Mouse (Mus musculus): Measurements from ENCODE around the gene Olfr766-ps1.
"Not testable (repeated sequence)": the region's sequence is repeated elsewhere in the genome, so short reads cannot be mapped to it uniquely, and the experiment has no call there.

Olfr766-ps1 gene

DNA sequence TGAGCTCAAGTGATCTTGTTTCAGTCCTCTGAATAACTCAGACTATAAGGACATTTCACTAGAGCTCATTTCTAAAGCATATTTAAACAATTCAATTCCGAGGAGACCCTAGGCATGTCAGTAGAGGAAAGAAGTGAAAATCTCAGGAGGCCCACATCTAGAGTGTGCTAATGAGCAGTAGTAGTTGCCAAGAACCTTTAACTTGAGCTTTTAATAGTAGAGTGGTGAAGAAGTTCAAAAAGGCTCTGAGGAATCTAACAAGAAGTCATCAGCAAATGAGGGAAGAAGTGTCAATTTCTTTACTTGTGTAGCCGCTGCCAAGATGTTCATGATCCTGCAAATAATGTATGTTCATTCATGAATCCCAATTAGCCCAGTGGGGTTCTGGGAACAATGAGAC lies at the start of gene Olfr766-ps1:
Gene Olfr766-ps1 (minus strand): TSS at position 101 of the 400 bp plus-strand sequence.
- no peak for DNase-seq (ENCODE audit: extremely low spot score)

DNA sequence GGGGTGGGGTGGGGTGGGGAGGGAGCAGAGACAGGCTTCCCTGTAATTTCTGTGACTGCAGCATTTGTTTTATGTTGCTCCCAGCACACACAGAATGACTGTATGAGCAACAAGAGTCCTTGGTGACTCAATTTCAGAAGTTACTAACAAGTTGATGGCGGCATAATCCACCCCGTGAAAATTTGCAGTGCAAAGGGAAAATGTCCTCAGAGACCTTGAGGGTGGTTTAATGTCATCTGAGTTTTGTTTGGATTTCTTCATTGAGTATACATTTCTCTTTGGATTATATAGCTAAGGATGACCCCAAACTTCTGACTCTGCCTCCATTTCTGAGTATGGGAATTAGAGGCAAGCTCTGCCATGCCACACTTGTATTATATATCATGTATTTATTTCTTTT lies 49.0 kb upstream of the Olfr766-ps1 start, which contains the start of gene Olfr769:
Gene Olfr769 (minus strand): TSS at position 101 of the 400 bp plus-strand sequence.
- DNase-seq (ENCODE audit: extremely low spot score): no peak

DNA sequence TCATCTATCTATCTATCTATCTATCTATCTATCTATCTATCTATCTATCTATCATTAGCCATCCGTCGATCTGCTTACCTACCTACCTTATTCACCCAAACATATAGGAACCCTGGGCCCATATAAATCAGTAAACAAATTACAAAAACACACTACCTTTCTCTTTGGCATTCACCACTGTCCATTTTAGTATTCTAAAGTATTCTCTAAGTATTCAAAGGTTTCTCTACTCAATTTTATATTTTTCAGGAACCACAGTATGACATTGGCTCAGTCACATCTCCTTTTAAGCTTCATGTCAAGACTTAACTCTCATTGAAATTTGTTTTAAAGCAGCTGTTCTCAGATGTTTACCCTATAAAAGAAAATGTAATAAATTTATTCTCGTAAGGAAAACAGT lies 46.4 kb upstream of the Olfr766-ps1 start:
- no peak for DNase-seq (ENCODE audit: extremely low spot score)

DNA sequence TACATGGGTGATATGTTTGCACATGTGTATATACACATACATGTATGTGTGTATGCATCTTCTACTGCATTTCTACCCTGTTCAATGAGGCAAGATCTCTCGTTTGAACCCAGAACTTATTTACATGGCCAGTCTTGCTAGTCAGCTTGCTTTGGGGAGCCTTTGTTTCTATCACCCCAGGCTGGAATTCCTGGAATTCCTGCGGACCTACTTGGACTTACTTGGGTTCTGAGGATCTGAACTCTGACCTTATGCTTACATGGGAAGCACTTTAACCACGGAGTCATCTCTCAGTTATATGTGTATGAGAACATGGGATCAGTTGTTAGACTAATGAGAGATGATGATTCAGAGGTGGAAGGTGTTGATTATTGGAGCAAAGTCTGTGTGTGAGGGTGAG lies 32.5 kb upstream of the Olfr766-ps1 start:
- DNase-seq (ENCODE audit: extremely low spot score): no peak

DNA sequence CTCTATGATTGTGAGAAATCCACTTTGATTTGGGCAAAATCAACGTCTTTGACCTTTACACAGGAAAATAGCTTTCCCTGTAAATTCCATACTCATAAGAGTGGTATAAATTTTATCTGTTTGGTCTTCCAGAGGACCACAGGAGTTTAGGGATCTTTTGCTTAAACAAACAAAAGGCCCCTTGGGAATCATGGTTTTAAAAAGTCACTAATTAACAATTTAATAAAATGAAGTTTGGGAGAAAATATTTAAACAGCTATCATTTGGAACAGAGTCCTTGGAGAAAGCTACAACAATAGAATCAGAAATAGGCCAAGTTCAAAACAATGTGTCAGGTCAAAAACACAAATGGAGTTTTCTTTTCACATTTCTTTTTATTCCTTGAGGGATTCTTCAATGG lies 30.5 kb upstream of the Olfr766-ps1 start, which contains the start of gene Olfr768:
Gene Olfr768 (minus strand): TSS at position 101 of the 400 bp plus-strand sequence.
- no peak for DNase-seq (ENCODE audit: extremely low spot score)

- not testable (repeated sequence) for DNase-seq (ENCODE audit: extremely low spot score)
Observed at GRCm38 (mm10) chr10:129082810-129083209, 14.0 kb upstream of the Olfr766-ps1 start, which contains the start of gene Olfr767. Gene Olfr767, minus strand, starts transcription at chr10:129082910.

DNA sequence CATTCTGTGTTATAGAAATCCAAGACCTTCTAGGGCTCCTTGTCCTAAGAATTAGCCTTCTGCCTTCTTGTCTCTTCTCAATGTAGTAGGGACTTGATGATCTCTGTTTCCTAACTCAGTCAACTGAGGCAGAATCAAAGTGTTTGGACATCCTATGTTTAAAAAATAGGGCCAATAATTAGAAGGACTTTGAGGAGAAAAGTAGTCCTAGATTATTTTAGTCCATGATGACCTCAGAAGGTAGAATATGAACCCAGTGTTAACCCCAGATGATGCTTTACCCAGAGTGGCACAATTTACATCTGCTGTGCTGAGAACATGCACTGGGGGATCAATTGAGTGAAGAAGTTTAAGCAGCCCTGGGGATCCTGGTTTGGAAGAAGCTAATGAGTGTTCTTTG lies 18.9 kb downstream of the Olfr766-ps1 start, which contains the start of gene Olfr765:
Gene Olfr765 (minus strand): TSS at position 101 of the 400 bp plus-strand sequence.
- DNase-seq (ENCODE audit: extremely low spot score): not testable (repeated sequence)

DNA sequence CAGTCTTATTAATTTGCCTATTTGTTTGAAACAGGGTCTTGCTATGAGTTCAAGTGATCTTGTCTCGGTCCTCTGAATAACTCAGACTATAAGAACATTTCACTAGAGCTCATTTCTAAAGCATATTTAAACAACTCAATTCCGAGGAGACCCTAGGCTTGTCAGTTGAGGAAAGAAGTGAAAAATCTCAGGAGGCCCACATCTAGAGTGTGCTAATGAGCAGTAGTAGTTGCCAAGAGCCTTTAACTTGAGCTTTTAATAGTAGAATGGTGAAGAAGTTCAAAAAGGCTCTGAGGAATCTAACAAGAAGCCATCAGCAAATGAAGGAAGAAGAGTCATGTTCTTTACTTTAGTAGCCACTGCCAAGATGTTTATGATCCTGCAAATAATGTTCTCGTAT lies 29.0 kb downstream of the Olfr766-ps1 start, which contains the start of gene Olfr764-ps1:
Gene Olfr764-ps1 (minus strand): TSS at position 101 of the 400 bp plus-strand sequence.
- no peak for DNase-seq (ENCODE audit: extremely low spot score)

DNA sequence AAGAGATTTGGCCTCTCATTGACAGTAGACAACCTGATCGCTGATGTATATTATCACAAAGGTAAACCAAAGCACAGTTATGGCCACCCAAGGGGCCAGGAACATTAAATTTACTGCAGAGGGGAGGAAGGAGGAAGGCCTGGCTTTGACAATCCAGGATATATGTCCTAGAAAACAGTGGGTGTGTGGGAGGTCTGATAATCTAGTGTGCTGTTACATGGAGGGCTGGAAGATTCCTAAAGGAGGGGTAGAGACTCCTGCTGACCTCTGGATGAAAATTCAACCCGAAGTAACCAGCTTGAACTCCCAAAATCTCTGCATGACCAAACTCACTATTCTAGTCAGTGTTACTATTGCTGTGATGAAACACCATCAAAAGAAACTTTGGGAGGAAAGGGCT lies 40.4 kb downstream of the Olfr766-ps1 start:
- no peak for DNase-seq (ENCODE audit: extremely low spot score)

DNA sequence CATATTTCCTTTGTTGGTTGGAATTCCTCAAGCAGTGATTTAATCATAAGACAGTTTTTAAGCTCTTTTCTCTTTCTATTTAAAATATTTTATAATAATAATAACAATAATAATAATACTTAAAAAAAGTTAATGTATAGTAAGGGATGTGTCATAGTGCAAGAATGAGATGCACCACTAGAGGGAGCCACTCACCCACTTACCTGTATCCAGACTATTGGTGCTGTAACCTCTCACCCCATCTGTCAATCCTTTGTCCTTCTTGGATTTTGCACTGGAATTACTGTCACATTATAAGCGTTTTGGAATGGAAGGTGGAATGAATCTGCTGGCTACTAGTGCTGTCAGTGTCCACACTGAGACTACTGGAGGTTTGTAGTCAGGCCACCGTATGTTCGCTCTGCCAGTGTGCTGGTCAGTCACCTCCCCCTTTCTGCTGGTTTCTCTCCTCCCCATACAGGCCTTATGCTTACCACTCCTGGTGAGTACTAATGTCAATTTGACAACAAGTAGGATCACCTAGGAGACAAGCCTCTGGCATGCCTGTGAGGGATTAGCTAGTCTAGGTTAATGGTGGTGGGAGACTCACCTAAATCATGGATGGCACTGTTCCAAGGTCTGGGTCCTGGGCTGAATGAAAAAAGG lies 42.6 kb downstream of the Olfr766-ps1 start:
- peak; percentile 54 for DNase-seq (ENCODE audit: extremely low spot score)

GRCm38 (mm10) chr10:129023319-129023718 lies 45.5 kb downstream of the Olfr766-ps1 start:
- DNase-seq (ENCODE audit: extremely low spot score): no peak

DNA sequence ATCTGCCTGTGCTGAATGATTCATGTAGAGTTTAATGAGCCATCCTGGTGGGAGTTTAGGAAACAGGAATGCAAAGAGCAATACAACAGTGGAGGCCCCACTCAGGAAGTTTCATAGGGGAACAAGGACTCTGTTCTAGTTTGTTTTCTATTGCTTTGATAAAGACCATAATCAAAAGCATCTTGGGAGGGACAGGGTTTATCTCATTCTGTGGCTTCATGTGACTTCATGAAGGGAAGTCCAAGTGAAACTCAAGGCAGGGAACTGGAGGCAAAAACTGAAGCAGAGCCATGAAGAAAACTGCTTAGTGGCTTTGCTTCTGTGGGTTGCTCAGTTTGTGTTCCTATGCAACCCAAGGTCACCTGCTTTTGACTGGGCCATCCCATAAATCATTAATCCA lies 54.3 kb downstream of the Olfr766-ps1 start:
- DNase-seq (ENCODE audit: extremely low spot score): no peak

All from embryo, embryonic 9.5 days (tissue).